In genomic region chr8:72220758-72221157, GRCm38 (mm10) we compare ENCODE assay signal across 9 mouse cellular contexts. TPM values are rescaled to one million over a fixed set of nuclear protein-coding genes. Genes with fewer than 3 reads are reported as not detected.
DNase-seq lines count a peak whose midpoint lies in the region; ATAC-seq lines count a peak whose summit lies in the region.
"Had no signal": no experiment of that assay in that cellular context is flagged by ENCODE, and none has a peak within 500 bp of the region (broad histone marks: within the 10 kb centered on the region; RNA-seq: fewer than 3 reads in every experiment).

No protein-coding gene starts in this region.

- no peak overlapping the region for H3K27ac ChIP-seq in heart, embryonic 13.5 days (replicated peaks)
- no peak overlapping the region for H3K27ac ChIP-seq in hindbrain, embryonic 12.5 days
- H3K27ac ChIP-seq in midbrain, embryonic 10.5 days (replicated peaks), result no peak overlapping the region

- WGBS in heart, embryonic 13.5 days, result 83% methylated on average over 4 of the region's 4 CpGs
- WGBS in hindbrain, embryonic 12.5 days, result 82% methylated on average over 4 of the region's 4 CpGs
- WGBS in midbrain, embryonic 10.5 days, result 90% methylated on average over 4 of the region's 4 CpGs

- peaks cover 10% of the 10 kb centered on the region for H3K4me1 ChIP-seq in heart, embryonic 13.5 days
- peaks cover 11% of the 10 kb centered on the region for H3K4me1 ChIP-seq in hindbrain, embryonic 12.5 days
- H3K4me1 ChIP-seq in midbrain, embryonic 10.5 days, result peaks cover 16% of the 10 kb centered on the region

- H3K27me3 ChIP-seq in heart, embryonic 13.5 days (replicated peaks), result peaks cover 23% of the 10 kb centered on the region
- H3K27me3 ChIP-seq in hindbrain, embryonic 12.5 days, result 0 out of 2 replicates have a peak, but pooled peaks cover 4% of the 10 kb centered on the region
- H3K27me3 ChIP-seq in midbrain, embryonic 10.5 days (ENCODE audit: low read depth, poor library complexity, severe bottlenecking), result no peaks in the 10 kb centered on the region; the same call in 1 of the 2 replicates

- peak overlapping the region; percentile 87; the same call in 1 of the 2 replicates for H3K9ac ChIP-seq in heart, embryonic 13.5 days
- H3K9ac ChIP-seq in hindbrain, embryonic 12.5 days, result 0 out of 2 replicates have a peak overlapping the region, but pooled peaks have one; percentile 77

- H3K4me2 ChIP-seq in heart, embryonic 13.5 days, result peak overlapping the region; percentile 83
- peak overlapping the region; percentile 70 for H3K4me2 ChIP-seq in hindbrain, embryonic 12.5 days (replicated peaks)

- ATAC-seq in heart, embryonic 13.5 days (ENCODE audit: extremely low read depth, insufficient number of reproducible peaks, low FRiP score, low TSS enrichment), result no peak
- no peak for ATAC-seq in hindbrain, embryonic 12.5 days (ENCODE audit: low FRiP score)
- ATAC-seq in frontal cortex, adult (ENCODE audit: low TSS enrichment), result no peak

- peak overlapping the region; percentile 65 for H3K4me3 ChIP-seq in heart, embryonic 13.5 days
- peak overlapping the region; percentile 82 for H3K4me3 ChIP-seq in hindbrain, embryonic 12.5 days
- H3K4me3 ChIP-seq in midbrain, embryonic 10.5 days, result peak overlapping the region; percentile 92

- no peaks in the 10 kb centered on the region for H3K9me3 ChIP-seq in heart, embryonic 13.5 days
- H3K9me3 ChIP-seq in hindbrain, embryonic 12.5 days (replicated peaks), result no peaks in the 10 kb centered on the region
- no peaks in the 10 kb centered on the region for H3K9me3 ChIP-seq in midbrain, embryonic 10.5 days (replicated peaks)

- intact Hi-C loops in left cerebral cortex, postnatal 14 days (cut with DNase I), result no loop called here

- no peak for DNase-seq in heart, postnatal 4 days
- DNase-seq in MN1 (ENCODE audit: low spot score), result peak; percentile 38
- DNase-seq in midbrain, embryonic 10.5 days (ENCODE audit: low spot score), result no peak
- DNase-seq in urinary bladder, postnatal 14 days (ENCODE audit: low spot score), result no peak
- DNase-seq in left cerebral cortex, postnatal 14 days (ENCODE audit: low spot score in 2 of 2), result no peak

- H3K36me3 ChIP-seq in heart, embryonic 13.5 days, result peaks cover 37% of the 10 kb centered on the region
- H3K36me3 ChIP-seq in hindbrain, embryonic 12.5 days, result peaks cover 28% of the 10 kb centered on the region
- peaks cover 38% of the 10 kb centered on the region for H3K36me3 ChIP-seq in midbrain, embryonic 10.5 days

RNA-seq across cellular contexts. Expression of gene Fam32a, which starts 1.2 kb away (rescaled TPM):
- 41.6 and 43.9 TPM in 2 replicates for polyA plus RNA-seq in heart, embryonic 13.5 days (2015; fragmentation: Nextera tagmentation; extraction: Ambion mirVana)
- total RNA-seq in heart, postnatal 4 days (2021), result 10 to 100 TPM; 25.4 to 26.5 TPM
- 85.6 and 94.3 TPM in 2 replicates for polyA plus RNA-seq in hindbrain, embryonic 12.5 days (2016; fragmentation: Nextera tagmentation; extraction: Ambion mirVana)
- polyA plus RNA-seq in midbrain, embryonic 10.5 days (2016; fragmentation: Nextera tagmentation; extraction: Ambion mirVana), result 75.2 and 83.1 TPM in 2 replicates
- 10 to 100 TPM; 50.5 to 53.2 TPM for total RNA-seq in left cerebral cortex, postnatal 14 days (2021)

RNA-seq across cellular contexts. Expression of gene Gm11034, which starts 7.3 kb away (rescaled TPM):
- polyA plus RNA-seq in heart, embryonic 13.5 days (2015; fragmentation: Nextera tagmentation; extraction: Ambion mirVana), result not detected in 2 replicates
- not detected for total RNA-seq in heart, postnatal 4 days (2021)
- polyA plus RNA-seq in hindbrain, embryonic 12.5 days (2016; fragmentation: Nextera tagmentation; extraction: Ambion mirVana), result not detected in 2 replicates
- polyA plus RNA-seq in midbrain, embryonic 10.5 days (2016; fragmentation: Nextera tagmentation; extraction: Ambion mirVana), result not detected in 2 replicates
- not detected for total RNA-seq in left cerebral cortex, postnatal 14 days (2021)
- total RNA-seq: ES-E14 had no signal

RNA-seq across cellular contexts. Expression of gene Cib3, which starts 8.1 kb away (rescaled TPM):
- not detected in 2 replicates for polyA plus RNA-seq in heart, embryonic 13.5 days (2015; fragmentation: Nextera tagmentation; extraction: Ambion mirVana)
- not detected for total RNA-seq in heart, postnatal 4 days (2021)
- not detected in 2 replicates for polyA plus RNA-seq in hindbrain, embryonic 12.5 days (2016; fragmentation: Nextera tagmentation; extraction: Ambion mirVana)
- not detected in 2 replicates for polyA plus RNA-seq in midbrain, embryonic 10.5 days (2016; fragmentation: Nextera tagmentation; extraction: Ambion mirVana)
- total RNA-seq in left cerebral cortex, postnatal 14 days (2021), result not detected

RNA-seq across cellular contexts. Expression of gene Ap1m1, which starts 19.1 kb away (rescaled TPM):
- 107 and 116 TPM in 2 replicates for polyA plus RNA-seq in heart, embryonic 13.5 days (2015; fragmentation: Nextera tagmentation; extraction: Ambion mirVana)
- 10 to 100 TPM; 66.5 to 71.7 TPM for total RNA-seq in heart, postnatal 4 days (2021)
- polyA plus RNA-seq in hindbrain, embryonic 12.5 days (2016; fragmentation: Nextera tagmentation; extraction: Ambion mirVana), result 194 and 197 TPM in 2 replicates
- 201 and 235 TPM in 2 replicates for polyA plus RNA-seq in midbrain, embryonic 10.5 days (2016; fragmentation: Nextera tagmentation; extraction: Ambion mirVana)
- 100 to 1,000 TPM; 100 to 104 TPM for total RNA-seq in left cerebral cortex, postnatal 14 days (2021)

RNA-seq across cellular contexts. Expression of gene Hsh2d, which starts 31.3 kb away (rescaled TPM):
- 0.08 and 0.17 TPM in 2 replicates for polyA plus RNA-seq in heart, embryonic 13.5 days (2015; fragmentation: Nextera tagmentation; extraction: Ambion mirVana)
- under 1 TPM in 1 of 2 experiments, not detected in 1; 0.14 TPM for total RNA-seq in heart, postnatal 4 days (2021)
- polyA plus RNA-seq in hindbrain, embryonic 12.5 days (2016; fragmentation: Nextera tagmentation; extraction: Ambion mirVana), result not detected in 2 replicates
- 0.07 TPM in 1 of 2 replicates, not detected in the other for polyA plus RNA-seq in midbrain, embryonic 10.5 days (2016; fragmentation: Nextera tagmentation; extraction: Ambion mirVana)
- not detected for total RNA-seq in left cerebral cortex, postnatal 14 days (2021)
